Mouse (Mus musculus): Measurements from ENCODE around the gene Apbb1ip. TPM values are rescaled to one million over a fixed set of nuclear protein-coding genes. Genes with fewer than 3 reads are reported as not detected.

Apbb1ip gene
- polyA plus RNA-seq, 1 experiment from 2014 or later: 0.88 TPM

Other genes starting within 250 kb of the Apbb1ip start
- 31.0 and 38.5 TPM in 2 replicates for gene Gad2, start 151.9 kb upstream of the Apbb1ip start, polyA plus RNA-seq (2014; fragmentation: Nextera tagmentation; extraction: Ambion mirVana)
- 27.9 TPM in 2 replicates for gene Pdss1, start 121.4 kb downstream of the Apbb1ip start, polyA plus RNA-seq (2014; fragmentation: Nextera tagmentation; extraction: Ambion mirVana)

All from neural tube, embryonic 14.5 days (tissue).